Mouse (Mus musculus): ENCODE results near the gene Il2. TPM values are rescaled to one million over a fixed set of nuclear protein-coding genes. Genes with fewer than 3 reads are reported as not detected.

Gene Il2
- polyA plus RNA-seq, 2 experiments = 0.03 to 0.09 TPM

- Histone ChIP-seq H3K4me3 (ENCODE audit: insufficient read depth in 1 of 2, low read depth in 2 of 2, low read length in 2 of 2) (no peak overlapping the region), H3K4me2 (ENCODE audit: low read depth) (no peak overlapping the region), H3K36me3 (replicated peaks; ENCODE audit: control insufficient read depth, insufficient read depth, low read depth) (no peaks in the 10 kb centered on the region), H3K27me3 (ENCODE audit: control insufficient read depth, insufficient read depth, low read length) (no peaks in the 10 kb centered on the region), H3K27ac (no peak overlapping the region), H3K4me1 (replicated peaks; ENCODE audit: control insufficient read depth in 2 of 2, insufficient read depth in 2 of 2, low read length in 1 of 2) (no peaks in the 10 kb centered on the region), H3K9ac (replicated peaks) (no peak overlapping the region), H3K9me3 (ENCODE audit: control insufficient read depth, low read length) (no peaks in the 10 kb centered on the region)
- WGBS (ENCODE audit: insufficient replicate concordance) = 47% methylated on average over 3 of the region's 3 CpGs
- ATAC-seq (ENCODE audit: insufficient read depth) = no peak
- TF ChIP-seq EP300 (IDR thresholded peaks at IDR 0.05; ENCODE audit: low read depth) = no peak
- no peak for DNase-seq (ENCODE audit: low read depth in 3 of 3, low spot score in 3 of 3)
Measured at GRCm38 (mm10) chr3:37139192-37139591, 13.4 kb upstream of the Il2 start.

- WGBS (ENCODE audit: insufficient replicate concordance) = 46% methylated on average over 4 of the region's 4 CpGs
- Histone ChIP-seq H3K4me1 (replicated peaks; ENCODE audit: control insufficient read depth in 2 of 2, insufficient read depth in 2 of 2, low read length in 1 of 2) (no peaks in the 10 kb centered on the region), H3K36me3 (replicated peaks; ENCODE audit: control insufficient read depth, insufficient read depth, low read depth) (no peaks in the 10 kb centered on the region), H3K27me3 (ENCODE audit: control insufficient read depth, insufficient read depth, low read length) (no peaks in the 10 kb centered on the region), H3K4me2 (ENCODE audit: low read depth) (no peak overlapping the region), H3K9me3 (ENCODE audit: control insufficient read depth, low read length) (no peaks in the 10 kb centered on the region), H3K4me3 (ENCODE audit: insufficient read depth in 1 of 2, low read depth in 2 of 2, low read length in 2 of 2) (no peak overlapping the region), H3K27ac (no peak overlapping the region), H3K9ac (replicated peaks) (no peak overlapping the region)
- TF ChIP-seq CTCF (IDR thresholded peaks at IDR 0.05; ENCODE audit: low read depth) (no peak), EP300 (IDR thresholded peaks at IDR 0.05; ENCODE audit: low read depth) (no peak)
- DNase-seq (ENCODE audit: low read depth in 3 of 3, low spot score in 3 of 3) (no peak), ATAC-seq (ENCODE audit: insufficient read depth) (no peak)
Measured at GRCm38 (mm10) chr3:37137231-37137630, 11.5 kb upstream of the Il2 start.

- Histone ChIP-seq H3K4me3 (ENCODE audit: insufficient read depth in 1 of 2, low read depth in 2 of 2, low read length in 2 of 2) (no peak overlapping the region), H3K27me3 (ENCODE audit: control insufficient read depth, insufficient read depth, low read length) (no peaks in the 10 kb centered on the region), H3K27ac (no peak overlapping the region), H3K4me2 (ENCODE audit: low read depth) (no peak overlapping the region), H3K9ac (replicated peaks) (no peak overlapping the region), H3K9me3 (ENCODE audit: control insufficient read depth, low read length) (no peaks in the 10 kb centered on the region), H3K4me1 (replicated peaks; ENCODE audit: control insufficient read depth in 2 of 2, insufficient read depth in 2 of 2, low read length in 1 of 2) (no peaks in the 10 kb centered on the region), H3K36me3 (replicated peaks; ENCODE audit: control insufficient read depth, insufficient read depth, low read depth) (no peaks in the 10 kb centered on the region)
- ATAC-seq (ENCODE audit: insufficient read depth) (no peak), DNase-seq (ENCODE audit: low read depth in 3 of 3, low spot score in 3 of 3) (no peak)
- TF ChIP-seq CTCF (IDR thresholded peaks at IDR 0.05; ENCODE audit: low read depth) (no peak), EP300 (IDR thresholded peaks at IDR 0.05; ENCODE audit: low read depth) (no peak)
- 44% methylated on average over 2 of the region's 2 CpGs for WGBS (ENCODE audit: insufficient replicate concordance)
Measured at GRCm38 (mm10) chr3:37129063-37129462, 3.3 kb upstream of the Il2 start.

DNA sequence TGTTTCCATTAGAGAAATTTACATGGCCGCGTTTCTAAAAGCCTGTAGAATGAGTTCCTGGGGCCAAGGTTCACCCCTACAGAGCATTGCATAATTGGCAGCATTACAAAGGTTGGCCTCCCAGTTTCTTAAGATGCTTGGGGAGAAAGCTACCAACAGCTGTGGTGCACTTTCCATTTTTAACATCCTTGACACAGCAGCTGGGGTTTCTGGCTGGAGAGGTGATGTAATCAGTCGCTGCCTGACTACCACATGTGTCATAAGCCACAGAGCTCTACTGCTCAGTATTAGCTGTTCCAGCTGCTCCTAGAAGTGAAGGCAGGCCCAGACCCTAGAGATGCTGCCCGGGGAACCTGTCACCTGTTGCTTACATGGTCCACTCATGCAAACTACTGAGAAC is 2.5 kb upstream of the Il2 start:
- Histone ChIP-seq H3K4me2 (ENCODE audit: low read depth) (no peak overlapping the region), H3K4me1 (replicated peaks; ENCODE audit: control insufficient read depth in 2 of 2, insufficient read depth in 2 of 2, low read length in 1 of 2) (no peaks in the 10 kb centered on the region), H3K9me3 (ENCODE audit: control insufficient read depth, low read length) (no peaks in the 10 kb centered on the region), H3K36me3 (replicated peaks; ENCODE audit: control insufficient read depth, insufficient read depth, low read depth) (no peaks in the 10 kb centered on the region), H3K4me3 (ENCODE audit: insufficient read depth in 1 of 2, low read depth in 2 of 2, low read length in 2 of 2) (no peak overlapping the region), H3K9ac (replicated peaks) (no peak overlapping the region), H3K27me3 (ENCODE audit: control insufficient read depth, insufficient read depth, low read length) (no peaks in the 10 kb centered on the region), H3K27ac (no peak overlapping the region)
- TF ChIP-seq EP300 (IDR thresholded peaks at IDR 0.05; ENCODE audit: low read depth) (no peak), CTCF (IDR thresholded peaks at IDR 0.05; ENCODE audit: low read depth) (no peak)
- peak in 1 of 3 experiments; percentile 6 for DNase-seq (ENCODE audit: low read depth in 3 of 3, low spot score in 3 of 3)
- no peak for ATAC-seq (ENCODE audit: insufficient read depth)
- 39% methylated on average over 4 of the region's 4 CpGs for WGBS (ENCODE audit: insufficient replicate concordance)

DNA sequence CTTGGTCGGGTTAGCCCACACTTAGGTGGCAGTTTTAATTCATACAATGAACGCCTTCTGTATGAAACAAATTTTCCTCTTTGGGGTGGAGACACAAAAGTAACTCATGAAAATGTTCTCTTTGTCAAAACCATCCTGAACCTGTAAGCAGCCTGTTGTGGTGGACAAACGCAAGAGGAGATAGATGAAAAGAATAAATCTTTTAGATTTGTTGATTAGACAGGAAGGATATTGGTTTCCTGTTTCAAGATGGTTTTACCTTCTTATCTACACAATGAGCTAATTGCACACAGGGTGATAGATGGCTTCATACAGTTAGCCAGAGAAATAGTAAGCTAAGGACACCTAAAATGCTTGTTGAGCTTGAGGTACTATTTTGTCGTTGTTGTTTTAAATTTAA is 403 bp upstream of the Il2 start:
- Histone ChIP-seq H3K27me3 (ENCODE audit: control insufficient read depth, insufficient read depth, low read length) (no peaks in the 10 kb centered on the region), H3K27ac (no peak overlapping the region), H3K9me3 (ENCODE audit: control insufficient read depth, low read length) (no peaks in the 10 kb centered on the region), H3K36me3 (replicated peaks; ENCODE audit: control insufficient read depth, insufficient read depth, low read depth) (no peaks in the 10 kb centered on the region), H3K4me2 (ENCODE audit: low read depth) (no peak overlapping the region), H3K4me1 (replicated peaks; ENCODE audit: control insufficient read depth in 2 of 2, insufficient read depth in 2 of 2, low read length in 1 of 2) (no peaks in the 10 kb centered on the region), H3K4me3 (ENCODE audit: insufficient read depth in 1 of 2, low read depth in 2 of 2, low read length in 2 of 2) (no peak overlapping the region), H3K9ac (replicated peaks) (no peak overlapping the region)
- ATAC-seq (ENCODE audit: insufficient read depth) (no peak), DNase-seq (ENCODE audit: low read depth in 3 of 3, low spot score in 3 of 3) (no peak)
- TF ChIP-seq CTCF (IDR thresholded peaks at IDR 0.05; ENCODE audit: low read depth) (no peak), EP300 (IDR thresholded peaks at IDR 0.05; ENCODE audit: low read depth) (no peak)
- 31% methylated on average over 4 of the region's 4 CpGs for WGBS (ENCODE audit: insufficient replicate concordance)

DNA sequence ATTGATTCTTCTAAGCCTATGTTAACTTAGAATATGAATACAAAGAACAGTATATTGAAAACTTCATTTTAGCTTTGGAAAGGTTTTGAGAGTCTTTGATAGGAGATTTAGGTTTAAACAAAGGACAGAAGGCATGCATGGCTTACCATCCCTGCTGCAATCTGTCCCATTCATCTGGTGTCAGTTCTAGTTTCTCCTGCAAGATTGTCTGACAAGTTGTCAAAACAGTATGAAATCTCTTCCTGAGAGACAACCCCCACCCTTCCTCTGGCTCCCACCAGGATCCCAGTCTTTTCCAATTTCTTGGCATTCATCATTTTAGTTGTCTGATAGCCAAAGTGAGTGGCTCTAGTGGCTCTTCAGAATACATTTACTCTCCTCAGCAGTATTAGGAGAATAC is 35.0 kb downstream of the Il2 start:
- no peak overlapping the region for H3K4me2 ChIP-seq (ENCODE audit: low read depth)
- H3K4me1 ChIP-seq (replicated peaks; ENCODE audit: control insufficient read depth in 2 of 2, insufficient read depth in 2 of 2, low read length in 1 of 2) = no peaks in the 10 kb centered on the region
- TF ChIP-seq EP300 (IDR thresholded peaks at IDR 0.05; ENCODE audit: low read depth) (no peak), CTCF (IDR thresholded peaks at IDR 0.05; ENCODE audit: low read depth) (no peak)
- no peak overlapping the region for H3K9ac ChIP-seq (replicated peaks)
- H3K27ac ChIP-seq = no peak overlapping the region
- H3K9me3 ChIP-seq (ENCODE audit: control insufficient read depth, low read length) = no peaks in the 10 kb centered on the region
- ATAC-seq (ENCODE audit: insufficient read depth) (no peak), DNase-seq (ENCODE audit: low read depth in 3 of 3, low spot score in 3 of 3) (no peak)
- H3K27me3 ChIP-seq (ENCODE audit: control insufficient read depth, insufficient read depth, low read length) = no peaks in the 10 kb centered on the region
- no peaks in the 10 kb centered on the region for H3K36me3 ChIP-seq (replicated peaks; ENCODE audit: control insufficient read depth, insufficient read depth, low read depth)
- no peak overlapping the region for H3K4me3 ChIP-seq (ENCODE audit: insufficient read depth in 1 of 2, low read depth in 2 of 2, low read length in 2 of 2)
